Mouse (Mus musculus): ENCODE results near the gene Zfp82. TPM values are rescaled to one million over a fixed set of nuclear protein-coding genes. Genes with fewer than 3 reads are reported as not detected.
A peak's percentile ranks its signal among the peaks of the same experiment; 100 is the strongest.
"Not testable (repeated sequence)": the region's sequence is repeated elsewhere in the genome, so short reads cannot be mapped to it uniquely, and the experiment has no call there.

The Zfp82 gene
- polyA plus RNA-seq (2012; rRNA removed): 1.3 and 1.9 TPM in 2 replicates

DNA sequence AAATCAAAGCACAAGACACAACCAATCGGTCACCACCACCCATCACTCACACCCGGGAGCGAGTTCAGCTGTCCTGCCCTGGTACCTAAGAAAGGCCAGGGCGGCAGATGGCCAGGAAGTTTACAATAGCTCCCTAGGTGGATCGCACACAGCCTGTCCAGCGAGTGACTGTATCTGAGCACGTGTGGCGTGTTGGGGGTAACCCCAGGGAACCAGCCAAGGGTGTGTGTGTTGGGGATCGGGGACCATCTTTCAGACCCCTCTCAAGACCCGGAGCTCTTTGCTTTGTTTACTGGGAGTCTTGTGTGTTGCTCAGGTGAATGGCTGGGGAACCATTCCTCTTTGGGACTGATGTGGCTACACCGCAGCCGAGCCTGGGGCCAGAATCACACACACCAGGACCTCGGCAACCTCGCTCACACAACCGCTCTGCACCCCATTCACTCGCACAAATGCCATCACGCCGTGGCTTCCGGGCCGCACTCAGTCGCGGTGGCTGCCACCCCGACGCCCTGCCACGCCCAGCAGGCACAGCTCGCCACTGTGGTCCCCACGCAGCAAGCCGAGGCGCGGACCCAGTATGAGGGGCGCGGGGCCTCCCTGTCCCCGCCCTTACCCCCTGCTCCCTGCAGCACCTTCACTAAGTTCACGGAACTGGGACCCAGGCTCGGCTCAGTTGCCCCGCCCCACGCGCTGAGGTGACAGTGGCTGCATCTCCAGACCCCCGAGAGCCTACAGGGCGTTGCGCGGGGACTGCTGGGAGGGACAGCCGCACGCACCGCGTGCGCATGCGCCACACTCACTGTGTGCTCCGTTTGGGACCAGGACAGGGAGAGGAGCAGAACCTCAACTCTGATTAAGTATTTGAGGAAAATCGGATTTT is at the start of gene Zfp82:
Gene Zfp82, minus strand, starts transcription at position 755 of the 883 bp plus-strand sequence.
- DNase-seq (ENCODE audit: low spot score): peak; percentile 67

DNA sequence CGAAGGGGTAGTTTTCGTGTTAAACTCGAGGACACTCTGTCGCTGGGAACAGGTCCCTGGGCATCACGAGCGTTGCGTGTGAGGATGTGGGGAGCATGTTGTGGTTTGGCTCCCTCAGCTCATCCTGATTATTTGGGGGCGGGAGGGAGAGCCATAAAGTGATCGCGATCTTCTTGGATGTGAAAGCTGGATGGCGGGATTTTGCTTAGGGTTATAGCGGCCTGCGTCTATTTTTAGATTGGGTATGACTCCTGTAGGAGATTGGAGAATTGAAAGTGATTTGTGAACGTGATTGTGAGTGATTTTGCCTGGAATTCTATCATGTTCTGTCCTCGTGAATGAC is 49.5 kb upstream of the Zfp82 start:
- DNase-seq (ENCODE audit: low spot score): no peak

DNA sequence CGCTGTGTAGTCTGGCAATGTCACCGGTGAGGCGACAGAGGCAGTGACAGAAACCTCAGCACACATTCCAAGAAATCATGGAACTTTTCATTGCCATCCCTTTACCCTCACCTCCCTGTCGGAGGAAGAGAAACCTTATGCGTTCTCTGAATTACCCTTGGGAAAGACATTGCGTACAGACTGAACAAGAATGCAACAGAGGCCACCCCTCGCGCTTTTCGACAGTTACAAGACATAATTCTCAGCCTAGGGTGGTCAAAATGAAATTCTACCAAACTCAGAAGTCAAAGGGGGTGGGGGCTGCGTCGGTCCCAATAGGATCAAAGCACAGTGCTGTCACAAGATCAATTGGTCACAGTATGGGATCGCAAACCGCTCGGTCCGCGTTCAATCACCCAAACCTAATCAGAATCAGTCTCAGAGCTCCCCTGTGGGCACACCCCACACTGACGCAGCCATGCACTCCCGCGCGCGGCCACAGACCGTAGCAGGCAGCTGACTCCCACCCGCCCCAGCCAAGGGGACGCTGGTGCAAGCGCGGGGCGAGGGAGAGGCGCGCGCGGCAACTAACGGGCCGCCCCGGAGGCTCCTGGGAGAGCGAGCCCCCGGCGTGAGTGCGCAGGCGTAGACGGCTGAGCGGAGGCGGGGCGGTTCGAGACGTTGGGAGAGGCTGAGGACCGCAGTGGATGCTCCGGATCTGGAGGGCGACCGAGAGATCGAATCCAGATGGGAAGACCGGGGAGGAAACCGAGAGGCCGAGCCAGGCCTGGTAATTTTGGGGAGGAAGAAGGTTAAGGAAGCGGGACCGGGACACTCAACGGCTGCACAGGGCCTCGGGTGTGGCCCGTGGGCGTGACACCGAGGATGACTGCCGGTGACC is 48.8 kb upstream of the Zfp82 start, which contains the start of gene Zfp382:
Gene Zfp382, plus strand, starts transcription at position 635 of the 880 bp plus-strand sequence.
- peak; percentile 73 for DNase-seq (ENCODE audit: low spot score)

DNA sequence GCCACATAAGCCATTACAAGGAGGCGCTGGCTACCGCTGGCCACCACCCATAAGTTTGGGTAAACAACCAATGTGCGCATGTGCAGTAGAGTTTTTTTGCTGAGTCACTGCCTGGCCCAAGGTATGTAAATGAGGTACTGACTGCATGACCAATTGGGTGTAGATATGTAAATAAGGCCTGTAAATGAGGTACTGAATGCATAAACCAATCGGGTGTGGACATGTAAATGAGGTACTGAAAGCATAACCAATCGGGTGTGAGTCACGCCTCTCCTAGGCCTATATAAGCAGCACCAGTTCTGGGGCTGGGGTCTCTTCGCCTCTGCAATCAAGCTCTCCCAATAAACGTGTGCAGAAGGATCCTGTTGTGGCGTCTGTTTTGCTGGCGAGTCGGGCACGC is 45.2 kb upstream of the Zfp82 start:
- not testable (repeated sequence) for DNase-seq (ENCODE audit: low spot score)

DNA sequence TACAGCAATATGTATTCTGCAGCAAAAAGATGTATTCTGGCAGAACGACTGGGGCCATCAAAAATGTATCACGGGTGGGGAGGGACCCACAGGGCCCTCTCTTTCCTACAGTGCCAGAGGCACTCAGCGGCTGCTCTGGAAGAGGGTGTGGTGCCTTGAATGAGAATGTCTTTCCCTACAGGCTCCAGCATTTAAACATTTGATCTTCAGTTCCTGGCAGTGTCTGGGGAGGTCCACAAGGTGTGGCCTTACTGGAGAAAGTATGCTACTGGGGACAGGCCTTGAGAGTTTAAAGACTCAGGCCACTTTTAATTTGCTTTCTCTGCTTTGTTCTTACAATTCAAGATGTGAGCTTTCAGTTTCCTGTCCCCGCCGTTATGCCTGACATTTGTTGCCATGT is 43.4 kb upstream of the Zfp82 start:
- no peak for DNase-seq (ENCODE audit: low spot score)

DNA sequence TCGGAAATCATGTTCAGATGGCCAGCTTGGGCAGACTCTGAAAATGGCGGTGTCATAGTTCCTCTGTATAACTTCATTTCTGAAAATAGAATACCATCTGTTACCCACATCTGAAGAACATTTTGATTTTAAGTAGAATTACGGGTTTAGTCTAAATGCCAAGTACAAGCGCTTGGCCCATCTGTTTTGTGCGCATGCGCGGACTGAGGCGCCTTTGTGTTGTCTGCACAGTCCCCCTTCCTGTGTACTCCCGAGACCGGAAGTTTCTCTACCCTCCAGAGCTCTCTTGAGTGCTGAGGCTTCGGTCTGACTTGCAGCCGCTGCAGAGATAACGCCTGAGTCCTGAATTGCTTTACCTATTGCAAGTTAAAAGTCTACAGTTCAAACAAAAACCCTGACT is 26.6 kb upstream of the Zfp82 start:
- no peak for DNase-seq (ENCODE audit: low spot score)

DNA sequence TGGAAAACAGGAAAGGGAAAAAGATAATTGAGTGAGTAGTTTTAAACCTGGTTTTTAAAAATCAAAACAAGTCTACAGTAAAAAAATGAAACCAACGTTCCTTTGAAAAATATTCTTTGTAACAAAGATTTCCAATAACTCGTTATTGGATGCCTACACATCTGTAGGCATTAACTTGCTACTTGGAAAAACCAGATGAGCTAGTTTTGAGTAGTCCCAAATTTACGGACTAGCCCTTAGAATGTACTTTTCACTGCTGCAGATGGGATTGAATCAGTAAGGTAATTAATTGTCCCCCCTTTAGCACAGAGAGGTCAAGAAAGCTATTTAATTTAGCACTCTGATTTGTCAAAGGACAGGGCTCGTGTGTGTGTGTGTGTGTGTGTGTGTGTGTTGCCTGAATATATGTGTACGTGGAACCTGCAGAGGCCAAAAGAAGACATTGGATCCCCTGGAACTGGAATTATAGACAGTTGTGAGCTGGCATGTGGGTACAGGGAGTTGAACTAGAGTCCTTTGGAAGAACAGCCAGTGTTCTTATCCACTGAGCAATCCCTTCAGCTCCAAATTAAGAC is 22.9 kb upstream of the Zfp82 start:
- no peak for DNase-seq (ENCODE audit: low spot score)

DNA sequence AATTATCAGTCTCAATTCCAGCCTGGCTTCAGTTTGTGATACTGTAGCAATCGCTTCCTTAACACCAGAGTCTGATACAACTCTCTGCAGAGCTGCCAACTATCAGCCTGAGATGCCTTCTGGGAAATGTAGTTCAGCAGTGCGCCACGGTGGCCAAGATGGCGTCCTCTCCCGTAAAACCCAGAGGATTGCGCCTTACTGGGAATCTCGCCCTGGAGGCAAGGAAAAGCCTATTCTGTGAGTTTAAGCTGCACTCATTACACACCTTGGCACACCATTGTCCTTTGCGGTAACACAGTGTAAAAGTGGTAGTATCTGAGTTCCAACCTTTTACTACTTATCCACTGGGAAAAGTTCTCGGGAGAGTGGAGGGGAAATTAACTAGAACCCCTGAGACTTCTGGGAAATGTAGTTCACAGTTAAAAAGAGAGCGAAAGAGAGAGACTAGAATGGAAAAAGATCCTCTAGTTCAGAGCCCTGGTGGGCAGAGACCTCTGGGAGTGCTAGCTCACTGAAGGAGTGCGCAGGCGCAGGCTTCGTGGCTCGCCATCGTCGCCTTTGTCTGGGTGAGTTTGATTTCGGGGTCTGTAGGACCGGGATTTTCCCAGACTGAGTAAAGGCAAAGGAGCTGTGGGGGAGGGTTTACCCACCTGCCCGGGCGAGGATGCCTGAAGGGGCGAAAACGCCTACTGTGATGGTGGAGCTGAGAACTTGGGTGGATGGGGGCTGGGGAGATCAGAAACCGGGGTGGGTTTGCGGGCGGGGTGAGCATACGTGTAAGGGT is 22.1 kb upstream of the Zfp82 start, which contains the start of gene Zfp260:
Gene Zfp260, plus strand, starts transcription at position 132 of the 784 bp plus-strand sequence.
- DNase-seq (ENCODE audit: low spot score): peak; percentile 76

DNA sequence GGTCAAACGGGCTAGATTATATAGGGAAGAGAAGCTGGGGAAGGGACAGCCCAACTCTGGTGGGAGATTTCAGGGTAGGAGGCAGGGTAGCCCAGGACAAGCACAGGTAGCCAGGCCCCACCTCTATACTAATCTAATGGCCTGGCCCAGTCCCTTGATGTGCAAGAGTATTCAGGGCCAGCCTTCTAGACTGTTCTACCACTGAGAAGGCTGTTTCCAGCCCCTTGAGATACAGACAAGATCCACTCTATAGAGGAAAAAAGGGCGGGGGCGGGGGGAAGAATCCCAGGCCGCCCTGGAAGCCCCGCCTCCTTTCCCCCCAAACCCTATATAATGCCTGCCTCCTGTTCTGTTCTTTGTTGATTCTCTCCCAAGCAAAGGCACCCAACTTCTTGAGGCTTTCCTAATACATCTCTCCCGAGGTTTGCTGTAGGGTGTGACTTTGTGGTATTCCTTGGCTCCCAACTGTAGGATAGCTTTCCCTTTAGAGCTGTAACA is 21.3 kb upstream of the Zfp82 start:
- DNase-seq (ENCODE audit: low spot score): no peak

DNA sequence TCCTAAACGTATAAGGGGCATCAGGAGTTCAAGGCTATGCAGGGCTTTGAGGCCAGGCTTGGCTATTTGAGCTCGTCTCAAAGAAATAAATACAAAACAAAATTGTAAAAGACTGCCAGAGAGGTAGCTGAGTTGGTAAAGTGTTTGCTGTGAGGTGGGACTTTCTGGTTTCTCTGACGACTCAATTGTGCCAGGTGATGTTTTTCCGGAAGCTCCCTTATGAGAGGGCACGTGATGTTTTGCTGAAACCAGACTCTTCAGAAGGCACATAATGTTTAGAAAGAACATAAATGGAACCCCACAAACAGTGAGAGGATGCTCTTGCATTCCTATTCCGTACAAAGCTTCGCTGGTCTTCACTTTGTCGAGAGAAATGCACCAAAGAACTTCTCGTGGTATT is 20.0 kb upstream of the Zfp82 start:
- DNase-seq (ENCODE audit: low spot score): no peak

DNA sequence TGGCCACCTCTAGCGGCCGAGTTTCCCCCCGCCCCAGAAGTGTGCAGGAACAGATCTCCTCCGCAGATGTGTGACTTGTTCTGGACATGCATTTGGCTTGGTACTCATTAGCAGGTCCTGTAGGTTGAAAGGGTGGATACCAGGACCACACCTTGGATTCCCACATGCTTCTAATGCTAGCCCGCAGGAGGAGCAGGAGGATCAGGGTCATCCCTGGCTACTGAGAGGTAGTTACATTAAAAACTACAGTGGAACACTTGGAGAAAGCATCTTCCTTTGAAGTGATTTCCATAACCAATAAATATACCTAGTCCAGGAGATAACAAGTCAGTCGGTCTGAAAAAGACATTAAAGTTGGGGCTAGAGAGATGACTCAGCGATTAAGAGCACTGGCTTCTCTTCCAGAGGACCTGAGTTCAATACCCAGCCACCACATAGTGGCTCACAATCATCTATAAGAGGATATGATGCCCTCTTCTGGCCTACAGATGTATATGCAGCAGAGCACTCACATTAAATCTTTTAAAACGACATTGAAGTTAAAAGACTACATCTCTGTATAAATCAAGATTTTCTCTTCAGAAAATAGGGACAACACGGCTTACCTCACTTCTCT is 18.4 kb upstream of the Zfp82 start:
- no peak for DNase-seq (ENCODE audit: low spot score)

DNA sequence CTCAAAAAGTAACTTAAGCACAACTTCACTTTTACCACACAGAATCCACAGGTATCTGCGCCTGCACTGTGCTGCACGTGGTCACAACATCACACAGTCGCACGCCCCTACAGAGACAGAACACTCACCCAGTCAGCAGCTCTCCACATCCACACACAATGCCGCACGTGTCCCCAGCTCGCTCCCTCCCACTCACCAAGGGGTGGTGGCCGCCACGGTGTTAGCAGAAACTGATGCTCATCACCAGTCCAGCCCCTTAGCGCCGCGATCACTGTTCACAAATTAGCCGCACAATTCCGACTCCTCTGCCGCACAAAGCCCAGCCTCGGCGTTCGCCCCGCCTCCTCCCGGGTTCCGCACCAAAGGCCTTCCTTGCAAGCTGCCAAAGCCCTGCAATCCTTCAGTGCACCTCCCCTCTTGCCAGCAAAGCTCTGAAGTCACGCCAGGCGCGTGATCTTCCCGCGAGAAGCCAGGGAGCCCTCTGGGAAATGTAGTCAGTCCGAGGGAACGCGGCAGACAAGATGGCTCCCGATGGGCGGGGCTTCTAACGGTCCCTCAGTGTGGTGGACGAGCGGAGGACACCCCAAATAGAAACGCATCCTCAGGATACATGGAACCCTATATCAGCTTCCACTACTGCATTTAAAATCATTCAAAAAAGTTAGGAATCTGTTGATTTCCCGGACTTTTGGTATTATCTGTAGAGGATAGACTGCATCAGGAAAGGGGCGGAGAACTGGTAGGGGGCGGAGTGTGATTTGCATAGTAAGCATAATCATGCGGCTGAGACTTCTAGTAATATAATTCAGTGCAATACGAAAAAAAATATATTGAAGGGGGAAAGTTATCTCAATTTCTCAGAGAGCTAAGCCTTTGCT is 17.6 kb upstream of the Zfp82 start, which contains the start of the genes Gm26920 and Zfp566:
Gene Gm26920, minus strand, starts transcription at position 319 of the 878 bp plus-strand sequence.
Gene Zfp566, minus strand, starts transcription at position 436 of the 878 bp plus-strand sequence.
- DNase-seq (ENCODE audit: low spot score): peak; percentile 88

DNA sequence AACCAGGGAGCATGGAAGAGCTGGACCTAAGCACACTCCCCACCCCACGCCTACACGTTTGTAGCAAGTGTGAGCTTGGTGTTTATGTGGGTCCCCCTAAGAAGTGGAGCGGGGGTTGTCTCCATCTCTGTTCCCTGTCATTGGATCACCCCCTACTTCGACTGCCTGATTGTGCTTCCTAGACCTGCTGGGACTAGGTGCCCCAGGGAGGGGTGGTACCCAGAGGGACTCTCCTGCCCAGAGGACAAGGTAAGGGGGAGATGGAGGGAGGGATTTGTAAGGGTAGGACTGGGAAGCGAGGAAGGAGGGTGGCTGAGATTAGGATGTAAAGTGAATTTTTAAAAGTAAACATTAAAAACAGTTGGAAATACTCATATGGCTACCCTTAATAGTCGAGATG is 16.7 kb upstream of the Zfp82 start:
- no peak for DNase-seq (ENCODE audit: low spot score)

DNA sequence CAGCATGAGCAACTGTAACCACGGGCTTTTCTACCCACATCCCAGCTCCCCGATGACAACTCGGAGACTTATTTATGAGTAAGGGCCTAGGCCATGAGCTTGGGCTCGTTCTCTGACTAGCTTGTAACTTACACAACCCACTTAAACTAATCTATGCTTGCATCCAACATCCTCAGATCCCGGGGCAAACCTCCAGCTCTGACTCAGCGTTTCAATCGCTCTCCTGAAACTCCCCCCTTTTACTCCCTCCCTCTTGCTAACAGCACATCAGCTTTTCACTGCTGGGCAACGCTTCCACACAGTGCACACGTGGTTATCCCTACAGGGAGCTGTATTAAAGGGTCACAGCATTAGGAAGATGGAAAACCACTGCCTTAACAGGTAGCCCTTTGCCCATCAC is 13.8 kb upstream of the Zfp82 start:
- DNase-seq (ENCODE audit: low spot score): no peak

DNA sequence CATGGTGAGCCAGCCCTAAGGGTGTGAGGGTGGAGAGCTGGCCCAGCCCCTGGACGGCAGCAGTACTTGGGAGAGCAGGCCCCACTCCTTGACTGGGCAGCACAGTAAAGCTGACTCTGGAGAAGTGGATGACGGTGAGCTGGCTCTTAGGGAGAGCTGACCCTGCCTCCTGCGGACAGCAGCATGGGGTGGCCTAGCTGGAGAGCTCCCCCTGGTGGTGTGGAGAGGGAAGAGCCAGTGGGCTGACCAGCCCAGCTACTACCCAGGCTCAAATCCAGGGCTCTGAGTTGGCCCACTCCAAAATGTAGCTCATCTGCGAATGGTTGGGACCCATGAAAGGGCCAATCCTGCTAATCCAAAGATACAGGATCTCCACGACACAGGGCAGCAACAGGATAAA is 8.1 kb downstream of the Zfp82 start:
- DNase-seq (ENCODE audit: low spot score): no peak

DNA sequence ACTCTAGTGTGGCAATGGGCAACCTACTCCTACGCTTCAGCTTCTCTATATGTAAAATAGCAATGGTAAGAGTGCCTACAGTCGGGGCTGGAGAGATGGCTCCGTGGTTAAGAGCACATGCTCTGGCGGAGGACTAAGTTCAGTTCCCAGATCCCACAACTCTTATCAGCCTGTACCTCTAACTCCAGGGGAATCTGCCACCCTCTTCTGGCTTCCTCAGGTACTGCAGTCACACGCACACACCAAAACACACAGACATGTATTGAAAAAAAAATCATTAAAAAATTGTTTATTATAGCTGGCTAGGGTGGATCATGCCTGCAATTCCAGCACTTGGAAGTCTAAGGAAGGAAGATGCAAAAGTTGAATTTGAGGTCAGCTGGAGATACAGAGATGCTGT is 10.2 kb downstream of the Zfp82 start:
- DNase-seq (ENCODE audit: low spot score): no peak

DNA sequence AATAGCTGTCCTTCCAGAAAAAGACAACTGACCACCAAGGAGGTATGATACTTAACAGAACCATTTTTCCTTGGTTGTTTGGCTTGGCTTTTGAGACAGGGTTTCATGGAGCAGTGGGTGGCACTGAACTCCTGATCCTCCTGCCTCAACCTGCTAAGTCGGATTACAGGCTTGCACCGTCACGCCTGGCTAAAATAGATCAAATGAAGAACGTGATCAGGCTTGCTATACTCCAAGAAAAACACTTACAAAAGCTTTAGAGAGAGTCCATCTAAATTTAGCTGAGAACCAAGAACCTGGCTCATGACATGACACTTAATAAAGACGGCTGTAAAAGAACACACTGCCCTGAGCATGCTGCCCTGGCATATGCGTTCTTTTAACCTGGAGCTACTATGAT is 12.4 kb downstream of the Zfp82 start:
- DNase-seq (ENCODE audit: low spot score): no peak

DNA sequence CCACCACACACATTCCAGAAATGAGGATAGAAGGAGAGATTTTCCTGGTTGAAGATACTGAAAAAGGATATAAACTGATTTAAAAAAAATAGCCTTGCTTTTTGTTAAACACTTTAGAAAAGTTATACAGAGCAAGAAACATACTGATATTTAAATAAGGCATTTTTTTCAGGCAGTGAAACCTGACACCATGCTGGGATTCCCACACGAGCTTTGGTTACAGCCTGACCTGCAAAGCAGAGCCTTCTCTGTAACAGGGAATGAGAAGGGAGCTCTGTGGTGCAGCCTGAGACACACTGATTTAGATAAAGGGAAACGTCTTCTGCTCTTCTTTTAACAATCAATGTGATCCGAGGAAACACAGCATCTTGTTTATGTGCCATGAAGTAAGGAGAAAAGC is 19.1 kb downstream of the Zfp82 start:
- no peak for DNase-seq (ENCODE audit: low spot score)

DNA sequence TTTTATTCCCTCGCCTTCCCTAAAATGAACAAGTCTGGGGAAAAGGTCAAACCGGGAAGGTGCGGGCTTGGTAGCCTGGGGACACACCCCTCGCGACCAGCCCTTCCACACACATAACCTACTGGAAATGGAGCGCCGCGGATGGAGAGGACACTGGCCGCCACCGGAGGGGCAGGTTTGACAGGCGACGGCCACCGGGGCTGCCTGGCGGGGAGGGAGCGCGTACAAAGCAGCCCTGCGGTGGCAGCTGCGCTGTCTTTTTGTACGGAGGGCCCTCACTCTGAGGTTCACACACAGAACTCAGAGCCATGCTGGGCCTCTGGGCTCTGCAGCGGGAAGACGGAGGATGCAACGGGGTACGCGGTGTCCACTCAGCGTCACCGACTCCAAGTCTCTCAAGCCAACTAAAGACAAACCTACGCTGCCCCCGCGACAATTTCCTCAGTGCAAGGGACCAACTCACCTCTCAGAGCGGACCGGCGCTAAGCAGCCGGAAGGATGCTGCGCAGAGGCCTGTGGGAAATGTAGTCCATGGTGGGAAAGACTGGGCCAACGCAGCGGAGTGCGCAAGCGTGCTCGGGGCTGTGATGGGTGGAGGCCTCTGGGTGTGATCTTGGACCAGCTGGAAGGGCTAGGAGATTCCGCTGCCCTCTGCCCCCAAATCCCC is 21.7 kb downstream of the Zfp82 start, which contains the start of gene Zfp14:
Gene Zfp14, minus strand, starts transcription at position 499 of the 667 bp plus-strand sequence.
- DNase-seq (ENCODE audit: low spot score): peak; percentile 64

Data from urinary bladder, adult 2 months (tissue).